Mouse (Mus musculus) bone marrow, adult 2 months (tissue): ENCODE measurements around the gene Ndufs1. TPM values are rescaled to one million over a fixed set of nuclear protein-coding genes. Genes with fewer than 3 reads are reported as not detected.

Experiments used
- H3K27ac ChIP-seq: fragments of 200-500 bp; 2 replicates; pipeline ENCODE4 v1.5.1; 2012; ENCODE audit warnings: low read depth, mild to moderate bottlenecking, control low read depth, inconsistent platforms, low read length; ENCODE audit not compliant: control insufficient read depth, poor library complexity, insufficient read depth
- H3K4me1 ChIP-seq: fragments of 200-500 bp; 2 replicates; pipeline ENCODE4 v1.6.1; 2011; ENCODE audit warnings: low read length; ENCODE audit not compliant: control insufficient read depth, insufficient read depth
- H3K4me3 ChIP-seq: fragments of 200-500 bp; replicated peaks from 2 replicates; pipeline ENCODE3; 2011; ENCODE audit warnings: mild to moderate bottlenecking, low read depth, low read length, control low read depth; ENCODE audit not compliant: control insufficient read depth
- CTCF ChIP-seq: fragments of 200-500 bp; IDR thresholded peaks from 2 replicates; pipeline ENCODE4 v1.5.1; 2011; ENCODE audit warnings: low read length, control low read depth; ENCODE audit not compliant: control insufficient read depth, insufficient read depth
- POLR2A ChIP-seq: fragments of 200-500 bp; IDR thresholded peaks from 2 replicates; pipeline ENCODE4 v1.6.1; 2011; ENCODE audit warnings: low read depth, mild to moderate bottlenecking, control low read depth, low read length, borderline replicate concordance; ENCODE audit not compliant: control insufficient read depth
- WGBS: fragments of 180-500 bp; shearing (Covaris S2); methylation state at CpG from one replicate; pipeline ENCODE4 v1.1.7; 2018; 5-methylcytosine and 5-hydroxymethylcytosine counted together
- polyA plus RNA-seq: library from polyadenylated mRNA; stranded (reverse); fragments of >200 nt; gene quantifications from 2 replicates; pipeline ENCODE4 v1.2.4, GENCODE M21; 2011; ENCODE audit warnings: low replicate concordance; ENCODE audit not compliant: missing spikeins, insufficient read depth, insufficient read length

Gene Ndufs1
- polyA plus RNA-seq, 1 experiment, result 47.0 TPM

DNA sequence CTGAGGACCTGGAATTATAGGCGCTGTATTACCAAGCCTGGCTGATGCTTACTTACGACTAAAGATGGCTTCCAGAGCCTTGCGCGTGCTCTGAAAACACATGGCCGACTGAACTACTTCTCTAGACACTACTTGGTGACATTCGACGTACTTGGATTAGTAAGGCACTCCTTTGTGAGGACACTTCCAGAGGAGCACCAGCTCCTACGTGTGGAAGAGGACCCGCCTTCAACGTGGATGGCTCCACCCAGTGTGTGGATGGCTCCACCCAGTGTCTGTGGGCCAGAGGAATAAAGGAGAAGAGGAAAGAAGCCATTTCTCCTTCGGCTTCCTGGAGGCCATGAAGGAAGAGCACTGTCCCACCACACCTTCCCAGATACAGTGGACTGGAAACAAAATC is 44.9 kb downstream of the Ndufs1 start:
- no peak for TF ChIP-seq CTCF
- no peak for TF ChIP-seq POLR2A
- peak overlapping the region; percentile 51; the same call in 1 of the 2 replicates for H3K27ac ChIP-seq
- WGBS, result 82% methylated on average over 11 of the region's 11 CpGs
- H3K4me3 ChIP-seq, result no peak overlapping the region
- H3K4me1 ChIP-seq, result peaks cover 7% of the 10 kb centered on the region; the same call in 1 of the 2 replicates

DNA sequence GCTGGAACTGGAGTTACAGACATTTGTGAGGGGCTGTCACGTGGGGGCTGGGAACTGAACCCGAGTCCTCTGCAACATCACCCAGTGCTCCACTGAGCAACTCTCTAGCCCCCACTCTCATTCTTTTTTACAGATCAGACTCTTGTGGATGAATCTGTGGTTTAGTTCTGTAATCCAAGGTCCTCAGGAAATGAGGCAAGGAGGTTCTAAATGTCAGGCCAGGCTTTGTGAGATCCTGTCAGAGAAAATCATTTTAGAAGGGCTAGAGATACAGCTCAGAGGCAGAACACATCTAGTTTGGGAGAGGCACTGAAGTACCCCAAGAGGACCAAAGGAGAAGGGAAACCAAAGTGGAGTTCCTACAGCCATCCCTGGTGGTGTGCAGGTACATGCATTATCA is 45.8 kb downstream of the Ndufs1 start:
- Histone ChIP-seq H3K27ac (peak overlapping the region; percentile 74), H3K4me1 (peaks cover 7% of the 10 kb centered on the region; the same call in 1 of the 2 replicates)
- 15% methylated on average over 2 of the region's 2 CpGs for WGBS

DNA sequence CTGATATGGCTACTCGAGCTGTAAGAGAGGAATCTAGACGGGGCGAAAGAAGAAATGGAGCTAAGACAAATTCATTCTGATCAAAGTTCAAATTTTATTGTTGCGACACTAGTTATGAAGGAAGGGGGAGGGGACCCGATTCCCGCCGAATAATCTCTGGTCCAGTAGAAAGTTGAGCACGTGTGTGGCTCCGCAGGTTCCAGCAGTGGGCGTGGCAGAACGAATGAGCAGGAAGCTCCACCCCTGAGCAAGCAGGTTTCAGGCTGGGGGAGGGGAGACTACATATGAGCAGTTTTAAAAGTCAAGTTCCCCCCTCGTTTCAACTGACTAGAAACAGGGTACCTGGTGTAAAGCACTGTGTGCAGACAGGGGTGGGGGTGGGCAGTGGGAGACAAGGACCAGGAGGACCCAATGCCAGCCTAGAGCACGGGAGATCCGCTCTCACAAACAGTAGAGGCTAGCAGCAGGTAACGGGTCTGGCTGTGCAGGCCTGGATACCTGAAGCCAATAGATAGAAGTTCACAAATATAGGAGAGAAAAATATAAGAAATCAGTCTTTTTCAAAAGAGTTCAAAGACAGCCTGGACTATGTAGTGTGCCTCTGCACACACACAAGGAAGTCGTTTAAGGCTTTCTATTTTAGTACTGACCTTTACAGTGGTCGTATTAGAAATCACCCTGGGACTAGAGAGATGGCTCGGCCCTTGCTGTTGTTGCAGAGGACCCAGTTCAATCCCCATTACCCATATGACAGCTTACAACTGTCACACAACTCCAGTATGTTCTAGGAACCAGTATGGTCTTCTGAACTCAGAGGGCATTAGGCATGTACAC is 46.6 kb downstream of the Ndufs1 start:
- Histone ChIP-seq H3K4me3 (peak overlapping the region; percentile 46), H3K4me1 (peaks cover 7% of the 10 kb centered on the region; the same call in 1 of the 2 replicates), H3K27ac (peak overlapping the region; percentile 14; the same call in 1 of the 2 replicates)
- 2% methylated on average over 18 of the region's 18 CpGs for WGBS
- TF ChIP-seq POLR2A (no peak), CTCF (no peak)

More for the DNA sequence above, 45.8 kb downstream of the Ndufs1 start:
- no peak for TF ChIP-seq CTCF
- TF ChIP-seq POLR2A, result no peak
- H3K4me3 ChIP-seq, result no peak overlapping the region

DNA sequence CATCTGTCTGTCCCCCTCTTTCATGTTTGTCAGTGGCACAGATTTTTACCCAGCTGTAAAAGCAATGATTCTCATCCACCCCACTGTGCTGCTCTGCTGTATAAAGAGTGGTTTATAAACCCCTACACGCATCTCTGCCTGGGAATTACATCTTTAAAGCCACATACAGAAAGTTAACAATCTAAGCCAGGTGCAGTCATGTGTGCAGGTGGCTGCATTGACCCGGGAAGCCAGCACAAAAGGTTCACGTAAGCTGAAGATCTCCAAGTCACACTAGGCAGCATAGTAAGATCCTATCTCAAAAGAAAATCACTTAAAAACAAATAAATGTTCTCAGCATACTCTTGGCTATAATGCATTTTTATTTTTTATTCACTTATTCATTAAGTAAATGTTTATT is 47.4 kb downstream of the Ndufs1 start:
- WGBS, result 30% methylated on average over 3 of the region's 3 CpGs
- Histone ChIP-seq H3K27ac (no peak overlapping the region), H3K4me1 (peaks cover 7% of the 10 kb centered on the region; the same call in 1 of the 2 replicates), H3K4me3 (no peak overlapping the region)
- TF ChIP-seq POLR2A, result no peak
- TF ChIP-seq CTCF, result no peak

DNA sequence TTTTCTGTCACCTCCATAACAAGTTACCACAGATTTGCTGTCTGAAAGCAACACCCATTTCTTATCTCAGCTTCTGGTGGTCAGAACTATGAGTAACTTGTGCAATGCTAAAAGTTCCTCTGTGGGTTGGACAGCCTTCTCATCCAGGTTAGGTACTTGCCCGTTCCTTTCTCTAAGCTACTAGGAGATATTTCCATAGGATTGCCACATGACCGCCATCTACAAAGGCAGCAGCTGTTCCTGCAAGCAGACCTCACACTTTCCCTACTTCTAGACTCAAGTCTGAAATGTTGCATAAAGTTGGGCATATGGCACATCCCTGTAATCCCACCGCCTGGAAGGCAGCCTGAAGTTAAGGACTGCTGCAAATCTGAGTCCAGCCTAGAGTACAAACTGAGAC is 50.4 kb downstream of the Ndufs1 start:
- peak overlapping the region; percentile 22; the same call in 1 of the 2 replicates for H3K27ac ChIP-seq
- TF ChIP-seq POLR2A (no peak), CTCF (no peak; the same call in 1 of the 2 replicates)
- 38% methylated on average over 3 of the region's 3 CpGs for WGBS
- no peak overlapping the region for H3K4me3 ChIP-seq
- peaks cover 4% of the 10 kb centered on the region; the same call in 1 of the 2 replicates for H3K4me1 ChIP-seq

DNA sequence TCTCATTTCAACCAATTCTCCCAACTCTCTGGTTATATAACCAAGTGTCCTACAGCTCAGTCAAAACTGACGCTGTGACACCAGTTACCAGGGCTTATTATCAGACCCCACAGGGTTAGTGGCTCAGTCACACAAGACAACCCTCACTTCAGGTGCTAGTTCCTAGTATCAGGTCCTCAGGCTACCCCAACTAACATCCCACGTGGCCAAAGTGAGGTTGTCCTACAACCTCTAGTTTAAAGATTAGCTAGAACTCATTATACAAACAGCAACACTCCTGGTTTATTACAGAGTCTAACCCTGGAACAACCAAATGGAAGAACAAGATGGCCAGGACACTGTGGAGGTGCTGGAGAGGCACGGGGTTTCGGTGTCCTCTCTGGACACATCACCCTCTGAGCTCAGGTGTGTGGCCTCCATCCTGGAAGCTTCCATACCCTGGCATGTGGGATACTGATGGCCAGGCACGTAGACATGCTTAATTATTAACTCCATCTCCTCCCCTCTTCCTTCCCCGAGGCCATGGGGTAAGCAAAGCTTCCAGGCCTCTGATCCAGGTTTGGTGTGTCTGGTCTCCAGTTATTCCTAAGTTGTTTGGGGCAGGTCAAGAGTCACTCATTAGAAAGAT is 52.7 kb downstream of the Ndufs1 start:
- no peak overlapping the region for H3K27ac ChIP-seq
- TF ChIP-seq POLR2A (no peak), CTCF (no peak)
- peaks cover 2% of the 10 kb centered on the region; the same call in 1 of the 2 replicates for H3K4me1 ChIP-seq
- no peak overlapping the region for H3K4me3 ChIP-seq
- 79% methylated on average over 6 of the region's 6 CpGs for WGBS

DNA sequence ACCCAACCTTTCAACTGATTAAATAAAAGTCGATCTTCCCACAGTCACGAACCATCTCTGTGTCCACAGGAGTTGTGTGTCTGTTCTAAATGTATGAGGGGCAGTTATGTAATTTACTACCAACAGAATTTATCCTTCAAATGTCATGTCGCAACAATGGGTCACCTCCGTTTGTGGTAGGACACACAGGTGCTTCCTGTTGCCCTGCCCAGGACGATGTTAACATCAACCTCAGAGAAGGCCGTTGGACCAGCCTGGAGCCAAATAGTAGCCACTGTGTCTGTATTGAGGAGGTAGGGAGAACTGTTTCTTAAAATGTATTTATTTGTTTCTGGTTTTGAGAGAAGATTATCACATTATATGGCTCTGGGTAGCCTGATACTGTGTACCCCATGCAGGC is 54.6 kb downstream of the Ndufs1 start:
- Histone ChIP-seq H3K4me1 (peaks cover 2% of the 10 kb centered on the region; the same call in 1 of the 2 replicates), H3K27ac (peak overlapping the region; percentile 45; the same call in 1 of the 2 replicates), H3K4me3 (no peak overlapping the region)
- 8% methylated on average over 6 of the region's 6 CpGs for WGBS
- TF ChIP-seq POLR2A (no peak), CTCF (no peak)

DNA sequence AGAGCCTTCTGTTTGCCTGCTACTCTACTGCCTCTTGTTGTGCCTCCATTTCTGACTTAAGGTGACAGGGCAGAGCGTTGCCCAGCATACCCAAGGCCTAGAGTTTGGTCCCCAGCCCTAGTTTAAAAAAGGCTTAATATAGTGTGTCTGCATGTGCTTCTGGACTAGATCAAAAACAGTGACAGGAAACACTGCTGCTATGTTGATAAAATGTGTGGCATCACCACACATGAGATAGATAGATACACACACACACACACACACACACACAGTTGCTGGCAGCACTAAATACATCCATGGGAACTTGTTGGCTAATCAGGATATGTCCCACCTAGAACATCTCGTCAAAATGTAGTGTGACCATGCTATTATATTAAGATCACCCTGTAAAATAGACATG is 56.3 kb downstream of the Ndufs1 start:
- H3K4me1 ChIP-seq, result peaks cover 2% of the 10 kb centered on the region; the same call in 1 of the 2 replicates
- H3K27ac ChIP-seq, result no peak overlapping the region

More for the DNA sequence above, 56.3 kb downstream of the Ndufs1 start:
- TF ChIP-seq POLR2A (no peak), CTCF (no peak)
- no peak overlapping the region for H3K4me3 ChIP-seq
- WGBS, result 55% methylated on average over 2 of the region's 2 CpGs
